Mouse (Mus musculus) MEL (cell line): ENCODE measurements around the gene Il6st.

Experiments used
- BHLHE40 ChIP-seq: IDR thresholded peaks from 2 replicates; pipeline ENCODE4 v1.6.1; 2012; ENCODE audit warnings: low read depth, mild to moderate bottlenecking, inconsistent platforms, low read length, improper control_type of control experiment, borderline replicate concordance
- CTCF ChIP-seq, 3 experiments: IDR thresholded peaks in 2 of 3; conservative IDR thresholded peaks in 1 of 3; 2 replicates each; pipeline ENCODE4 v1.5.1; 2011 to 2012; ENCODE audit warnings: low read length in 3 of 3, low read depth in 2 of 3, mild to moderate bottlenecking in 2 of 3, improper control_type of control experiment in 1 of 3, inconsistent platforms in 1 of 3, mixed read lengths in 1 of 3, moderate library complexity in 1 of 3; ENCODE audit not compliant: control insufficient read depth in 1 of 3, insufficient read depth in 1 of 3, poor library complexity in 1 of 3, severe bottlenecking in 1 of 3
- ELF1 ChIP-seq: IDR thresholded peaks from 2 replicates; pipeline ENCODE4 v1.6.1; 2014; ENCODE audit warnings: low read depth, mild to moderate bottlenecking, inconsistent platforms, low read length, improper control_type of control experiment, moderate library complexity
- EP300 ChIP-seq, 2 experiments: IDR thresholded peaks; 2 replicates each; pipeline ENCODE4 v1.6.1; 2011; ENCODE audit warnings: improper control_type of control experiment in 2 of 2, low read length in 2 of 2, low read depth in 1 of 2, mild to moderate bottlenecking in 1 of 2
- ETS1 ChIP-seq: IDR thresholded peaks from 2 replicates; pipeline ENCODE4 v1.6.1; 2012; ENCODE audit warnings: low read depth, mild to moderate bottlenecking, inconsistent platforms, low read length, improper control_type of control experiment, moderate library complexity
- GATA1 ChIP-seq: IDR thresholded peaks from 2 replicates; pipeline ENCODE4 v1.6.1; 2011; ENCODE audit warnings: low read depth, low read length, improper control_type of control experiment
- KAT2A ChIP-seq: conservative IDR thresholded peaks from 2 replicates; pipeline ENCODE4 v1.6.1; 2012; ENCODE audit warnings: low read depth, low read length, improper control_type of control experiment, inconsistent platforms
- MXI1 ChIP-seq: IDR thresholded peaks from 2 replicates; pipeline ENCODE4 v1.6.1; 2011; ENCODE audit warnings: mild to moderate bottlenecking, low read depth, low read length, improper control_type of control experiment
- NRF1 ChIP-seq: IDR thresholded peaks from 2 replicates; pipeline ENCODE4 v1.6.1; 2014; ENCODE audit warnings: low read depth, mild to moderate bottlenecking, inconsistent platforms, low read length, improper control_type of control experiment, moderate library complexity; ENCODE audit not compliant: poor library complexity, insufficient read depth, severe bottlenecking
- POLR2A ChIP-seq, 2 experiments: IDR thresholded peaks; 2 replicates each; pipeline ENCODE4 v1.6.1; 2011 to 2012; ENCODE audit warnings: low read length in 2 of 2, mild to moderate bottlenecking in 2 of 2, control low read depth in 1 of 2, improper control_type of control experiment in 1 of 2, low read depth in 1 of 2, moderate library complexity in 1 of 2; ENCODE audit not compliant: control insufficient read depth in 1 of 2, insufficient read depth in 1 of 2, poor library complexity in 1 of 2
- POLR2AphosphoS2 ChIP-seq: IDR thresholded peaks from 2 replicates; pipeline ENCODE4 v1.6.1; 2011; ENCODE audit warnings: low read length, improper control_type of control experiment
- SMC3 ChIP-seq: IDR thresholded peaks from 2 replicates; pipeline ENCODE4 v1.6.1; 2011; ENCODE audit warnings: low read depth, low read length, improper control_type of control experiment
- ZKSCAN1 ChIP-seq: IDR thresholded peaks from 2 replicates; pipeline ENCODE4 v1.6.1; 2012; ENCODE audit warnings: low read depth, mild to moderate bottlenecking, inconsistent platforms, low read length, improper control_type of control experiment, moderate library complexity
- ZNF384 ChIP-seq: IDR thresholded peaks from 2 replicates; pipeline ENCODE4 v1.6.1; 2012; ENCODE audit warnings: low read depth, mild to moderate bottlenecking, inconsistent platforms, low read length, improper control_type of control experiment

- no peak for TF ChIP-seq NRF1
- no peak for TF ChIP-seq SMC3
- no peak for TF ChIP-seq POLR2A (IDR thresholded peaks at IDR 0.05; ENCODE audit: control insufficient read depth in 1 of 2, insufficient read depth in 1 of 2, low read depth in 1 of 2, low read length in 2 of 2, poor library complexity in 1 of 2)
- TF ChIP-seq CTCF (IDR thresholded peaks at IDR 0.05 in 2 of 3, conservative IDR thresholded peaks at IDR 0.05 in 1 of 3; ENCODE audit: control insufficient read depth in 1 of 3, insufficient read depth in 1 of 3, low read depth in 2 of 3, low read length in 3 of 3, poor library complexity in 1 of 3, severe bottlenecking in 1 of 3): no peak
- no peak for TF ChIP-seq ETS1
- TF ChIP-seq MXI1: no peak
- no peak for TF ChIP-seq EP300 (IDR thresholded peaks at IDR 0.05; ENCODE audit: low read depth in 1 of 2, low read length in 2 of 2)
- no peak for TF ChIP-seq BHLHE40
- TF ChIP-seq POLR2AphosphoS2: no peak
- no peak for TF ChIP-seq GATA1
- no peak for TF ChIP-seq ELF1
- no peak for TF ChIP-seq KAT2A
- no peak for TF ChIP-seq ZKSCAN1
- TF ChIP-seq ZNF384: no peak
Measured at GRCm38 (mm10) chr13:112536611-112537010, 72.7 kb downstream of the Il6st start.
